Mouse (Mus musculus) adrenal gland, postnatal 10 days (tissue): ENCODE results near the gene Timmdc1. TPM values are rescaled to one million over a fixed set of nuclear protein-coding genes. Genes with fewer than 3 reads are reported as not detected.
A peak's percentile ranks its signal among the peaks of the same experiment; 100 is the strongest.

Source experiments
- DNase-seq: peaks from one replicate; pipeline ENCODE4 v3.0.0; 2021; ENCODE audit warnings: mixed read lengths
- long read RNA-seq, 2 experiments: library from polyadenylated mRNA; stranded (forward); transcript quantifications; one replicate each; pipeline ENCODE4 v2.0.0; 2021
- total RNA-seq, 2 experiments: library from RNA; stranded (reverse); gene quantifications; 2 replicates each; pipeline ENCODE4 v1.2.3; 2021

Timmdc1 gene
- total RNA-seq: 10 to 100 TPM; 43.5 to 52.7 TPM
- long read RNA-seq, experiment 1, transcript Timmdc1-201 (7 exons, 1,573 nt): major isoform, 23 of 31 reads
- long read RNA-seq, experiment 1, partial matches to known transcripts: 0 of 31 reads
- long read RNA-seq, experiment 1, other reads (novel, unspliced or antisense): 8 of 31 reads
- long read RNA-seq, experiment 2, transcript Timmdc1-201 (7 exons, 1,573 nt): major isoform, 5 of 7 reads
- long read RNA-seq, experiment 2, partial matches to known transcripts: 0 of 7 reads
- long read RNA-seq, experiment 2, other reads (novel, unspliced or antisense): 2 of 7 reads

DNA sequence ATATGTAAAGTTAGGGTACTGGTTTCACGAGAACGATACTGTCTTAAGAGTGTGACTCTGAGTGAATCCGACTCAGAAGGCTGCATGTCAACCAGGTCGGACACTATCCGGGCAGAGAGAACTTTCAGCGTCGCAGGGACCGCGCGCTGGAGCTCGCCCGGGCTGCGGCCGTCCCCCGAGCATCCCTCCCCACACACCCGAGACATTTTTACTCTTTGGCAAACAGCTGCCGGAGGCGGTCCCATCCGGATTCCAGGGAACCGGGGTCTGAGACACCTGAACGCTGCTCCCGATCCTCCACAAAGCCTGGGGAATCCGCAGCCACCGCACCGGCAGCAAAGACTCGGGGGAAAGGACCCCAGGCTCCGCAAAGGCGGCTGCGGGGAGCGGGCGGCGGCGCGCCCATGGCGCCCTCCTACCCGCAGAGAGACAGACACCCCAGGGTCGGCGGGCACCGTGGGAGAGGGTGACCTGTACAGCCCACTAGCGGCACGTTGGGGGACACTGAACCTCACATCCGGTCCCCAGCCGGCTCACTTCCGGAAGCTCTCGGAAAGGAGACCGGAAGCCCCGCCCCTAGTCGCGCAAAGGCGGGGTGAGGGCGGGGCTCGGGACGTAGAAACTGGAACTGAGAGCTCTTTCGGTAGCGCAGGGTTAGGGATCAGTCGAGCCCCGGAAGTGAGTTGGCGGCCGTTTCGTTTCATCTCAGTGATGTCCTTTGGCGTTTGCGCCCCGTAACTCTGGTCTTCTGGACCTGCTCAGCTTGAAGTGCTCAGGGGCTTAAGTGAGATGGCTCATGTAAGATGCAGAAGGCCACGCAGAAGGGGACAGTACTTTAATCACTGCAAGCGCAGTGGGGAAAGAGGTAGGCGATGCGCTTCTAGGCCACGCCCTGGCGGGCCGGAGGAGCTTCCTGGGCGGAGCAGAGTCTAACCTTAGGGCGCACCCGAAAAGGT is at the start of gene Timmdc1:
Gene Timmdc1, minus strand, starts transcription at position 535 of the 956 bp plus-strand sequence.
- peak; percentile 97 for DNase-seq

DNA sequence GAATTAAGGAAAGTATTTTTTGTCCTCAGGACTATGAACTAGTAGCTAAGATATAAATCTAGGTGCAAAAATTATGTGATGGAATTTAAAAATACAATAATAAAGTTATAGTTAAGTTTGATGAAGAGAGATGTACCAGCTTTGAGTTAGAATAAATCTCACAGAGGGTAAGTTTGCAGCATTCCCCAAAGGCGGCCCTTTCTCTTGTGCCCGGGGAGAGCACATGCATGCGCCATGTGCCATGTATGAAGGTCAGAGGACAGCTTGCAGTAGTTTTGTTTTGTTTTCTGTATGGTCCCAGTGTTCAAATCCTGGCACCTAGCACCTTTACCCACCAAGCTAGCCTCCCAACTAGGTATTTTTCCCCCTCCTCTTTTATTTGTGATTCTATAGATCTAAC is 49.0 kb upstream of the Timmdc1 start:
- DNase-seq: no peak

DNA sequence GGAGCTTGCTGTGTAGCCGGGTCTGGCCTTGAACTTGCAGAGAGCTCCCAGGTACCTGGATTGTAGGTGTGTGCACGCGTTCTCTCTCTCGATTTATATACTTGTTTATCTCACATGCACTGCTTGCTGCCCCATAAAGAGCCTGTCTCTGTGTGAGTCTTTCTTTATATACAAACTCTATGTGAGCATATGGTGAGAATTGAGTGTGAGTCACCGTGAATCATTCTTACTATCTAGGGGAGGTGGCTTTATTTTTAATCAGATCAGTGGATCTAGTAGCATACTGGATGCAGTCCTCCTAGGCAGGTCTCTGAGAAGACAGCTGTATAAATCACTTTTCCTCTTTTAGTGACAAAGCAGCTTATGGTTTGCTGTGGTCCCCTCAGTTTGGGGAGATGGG is 45.7 kb upstream of the Timmdc1 start:
- no peak for DNase-seq

DNA sequence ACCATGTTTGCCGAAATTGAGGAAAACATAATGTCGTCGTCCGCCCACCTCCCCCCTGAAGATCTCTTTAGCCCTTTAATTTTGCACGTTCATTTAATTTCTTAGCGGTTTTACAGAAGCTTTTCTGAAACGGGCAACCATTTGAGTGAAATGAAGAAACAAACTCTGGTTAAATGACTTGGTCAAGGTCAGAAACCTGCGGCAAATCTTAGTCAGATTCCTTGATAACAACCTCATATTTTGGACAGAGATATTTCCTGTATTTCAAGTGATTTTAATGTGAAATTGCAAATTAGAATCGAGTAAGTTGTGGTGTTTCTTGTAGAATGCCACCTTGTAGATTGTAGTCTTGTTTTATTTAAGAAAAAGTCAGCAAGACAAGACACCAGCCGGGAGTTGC is 41.1 kb upstream of the Timmdc1 start:
- no peak for DNase-seq

DNA sequence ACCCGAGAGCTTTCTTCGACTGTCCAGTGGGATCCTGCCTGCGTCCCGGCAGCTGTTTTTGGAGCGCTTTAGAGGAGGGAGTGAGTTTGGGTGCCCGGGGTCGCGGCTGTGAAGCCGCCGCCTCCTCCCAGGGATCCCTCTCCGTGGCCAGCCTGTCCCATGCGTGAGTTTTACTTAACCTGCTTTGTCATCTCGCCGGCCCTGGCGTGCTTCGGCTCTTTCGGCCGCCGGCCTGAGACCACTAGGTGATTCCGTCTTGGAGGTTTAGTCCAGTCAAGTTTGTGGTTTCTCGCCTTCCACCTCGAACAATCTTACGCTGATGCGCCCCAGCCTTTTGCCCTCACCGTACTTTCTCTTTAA is 40.5 kb upstream of the Timmdc1 start:
- no peak for DNase-seq

DNA sequence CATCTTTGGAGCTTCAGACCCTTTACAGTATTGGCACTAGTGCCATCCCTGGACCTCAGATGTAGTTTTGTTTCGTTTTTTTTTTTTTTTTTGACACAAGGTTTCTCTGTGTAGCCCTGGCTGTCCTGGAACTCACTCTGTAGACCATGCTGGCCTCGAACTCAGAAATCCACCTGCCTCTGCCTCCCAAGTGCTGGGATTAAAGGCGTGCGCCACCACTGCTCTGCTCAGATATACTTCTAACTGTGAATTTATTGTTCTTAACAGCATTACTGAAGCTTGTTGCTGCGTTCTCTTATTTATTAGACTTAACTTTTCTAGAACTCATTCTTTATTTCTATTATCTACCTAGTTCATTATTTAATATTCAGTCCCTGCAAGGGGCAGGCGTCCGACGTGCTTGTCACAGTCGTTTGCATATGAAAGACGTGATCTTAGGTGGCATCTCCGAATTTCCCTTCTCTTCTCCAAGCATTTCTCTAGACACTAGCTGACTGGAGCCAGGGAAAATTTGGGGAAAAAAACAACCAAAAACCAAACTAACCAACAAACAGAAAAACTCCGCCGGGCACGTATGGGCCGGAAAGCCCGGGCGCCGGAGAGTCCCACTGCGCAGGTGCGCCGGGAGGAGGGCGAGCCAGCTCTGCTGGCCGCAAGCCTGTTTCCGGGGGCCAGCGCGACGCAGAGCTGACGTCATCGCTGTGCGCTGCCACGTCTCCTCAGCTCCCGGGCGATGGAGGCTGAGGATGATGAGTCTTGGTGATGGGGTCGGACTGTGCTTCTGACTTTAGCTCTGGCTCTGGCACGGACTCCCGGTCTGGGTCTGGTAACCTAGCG is 39.9 kb upstream of the Timmdc1 start:
- peak; percentile 98 for DNase-seq

DNA sequence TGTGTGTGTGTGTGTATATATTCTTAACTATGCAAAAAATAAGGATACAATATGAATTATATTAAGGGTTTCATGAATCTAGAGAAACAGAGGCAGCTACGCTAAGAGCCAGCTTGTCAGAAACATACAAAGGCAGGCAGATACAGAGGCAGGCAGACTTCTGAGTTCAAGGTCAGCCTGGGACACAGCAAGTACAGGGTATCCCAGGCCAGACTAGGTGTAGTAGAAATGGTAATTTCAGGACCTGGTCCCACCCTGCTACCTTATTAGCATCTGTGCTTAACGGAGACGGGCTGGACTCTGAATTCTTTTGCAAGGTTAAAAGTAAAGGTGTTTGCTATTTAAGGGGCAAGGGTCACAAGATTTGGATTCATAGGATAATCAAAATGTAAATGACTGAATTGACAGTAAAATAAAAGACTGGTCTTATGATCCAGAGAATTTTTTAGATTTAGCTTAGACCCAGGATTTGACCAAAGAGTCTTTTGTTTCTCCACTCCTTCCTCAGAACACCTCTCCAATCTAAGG is 35.8 kb upstream of the Timmdc1 start, which contains the start of gene Tmem39a:
Gene Tmem39a, plus strand, starts transcription at position 478 of the 528 bp plus-strand sequence.
- DNase-seq: no peak

DNA sequence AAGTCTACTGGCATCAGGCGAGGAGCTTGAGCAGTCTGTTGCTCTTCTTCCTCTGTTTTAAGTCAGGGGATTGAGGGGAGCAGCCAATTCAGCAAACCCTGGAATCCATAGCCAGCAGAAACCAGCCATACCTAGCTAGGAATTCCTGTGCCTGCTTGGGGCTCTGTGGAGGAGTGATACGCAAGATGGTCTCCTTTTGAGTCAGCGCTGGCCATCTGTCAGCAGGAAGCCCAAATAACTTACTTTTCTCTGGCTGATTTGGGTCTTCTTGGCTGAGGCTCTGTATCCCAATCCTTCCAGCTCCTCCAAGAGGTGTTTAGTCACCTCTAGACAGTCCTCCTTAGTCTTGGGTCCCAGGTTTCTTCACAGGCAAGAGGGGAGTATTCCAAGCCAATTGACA is 33.5 kb upstream of the Timmdc1 start:
- no peak for DNase-seq

DNA sequence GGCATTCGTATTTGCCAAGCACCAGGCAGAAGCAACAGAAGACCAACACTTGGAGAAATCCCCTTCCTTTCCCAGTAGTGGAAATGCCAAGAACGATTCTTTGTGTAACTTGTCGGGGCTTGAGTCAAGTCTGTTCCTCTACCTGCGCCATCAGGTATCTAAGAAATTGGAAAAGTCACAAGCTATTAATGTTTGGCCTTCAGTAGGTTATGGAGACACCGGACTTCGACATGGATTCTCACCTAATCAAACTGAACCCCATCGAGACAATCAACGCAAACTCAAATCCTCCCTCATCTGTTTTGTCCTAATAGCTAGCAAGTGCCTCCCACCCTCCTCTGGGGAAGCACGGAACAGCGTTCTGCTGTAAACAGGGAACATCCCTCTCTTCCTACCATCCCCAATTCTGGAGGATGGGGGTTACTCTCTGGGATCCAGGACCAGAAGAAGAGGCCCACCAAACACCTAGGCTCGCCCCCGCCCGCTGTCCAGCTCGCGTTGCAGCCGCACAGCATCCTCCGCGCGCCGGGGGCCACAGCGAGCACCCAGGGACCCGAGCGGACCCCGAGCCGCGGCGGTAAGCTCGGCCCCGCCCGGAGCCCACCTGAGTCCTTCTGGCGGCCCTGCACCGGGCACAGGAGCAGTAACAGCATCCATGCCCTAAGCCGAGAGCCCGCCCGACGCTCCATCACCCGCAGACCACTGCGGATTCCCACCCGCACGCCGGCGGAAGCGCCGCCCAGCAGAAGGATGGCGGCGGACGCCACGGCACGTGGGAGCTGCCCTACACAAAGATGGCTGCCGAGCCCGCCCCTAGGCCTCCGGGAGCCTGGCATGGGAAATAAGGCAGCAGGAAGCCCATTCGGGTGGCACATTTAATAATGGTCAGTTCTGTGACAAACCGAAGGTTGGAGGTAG is 27.3 kb upstream of the Timmdc1 start, which contains the start of gene Poglut1:
Gene Poglut1, minus strand, starts transcription at position 780 of the 918 bp plus-strand sequence.
- DNase-seq: peak; percentile 88

DNA sequence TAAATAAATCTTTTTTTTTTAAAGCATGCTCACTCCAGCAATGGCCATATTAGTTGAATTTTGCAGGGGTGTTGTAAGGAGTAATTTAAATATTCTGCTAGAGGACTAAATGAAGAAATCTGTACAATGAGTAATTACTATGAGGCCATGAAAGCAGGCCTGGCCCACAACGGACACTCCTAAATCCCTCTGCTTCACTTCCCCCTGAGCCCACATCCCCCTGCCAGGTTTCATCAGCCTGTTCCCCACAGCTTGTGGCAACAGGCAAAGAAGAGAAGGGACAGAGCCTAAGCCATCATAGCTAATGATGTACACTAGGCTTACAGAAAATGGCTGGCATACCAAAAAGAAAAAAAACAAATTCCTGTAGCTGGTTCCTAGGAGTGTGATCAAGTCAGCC is 25.5 kb upstream of the Timmdc1 start:
- DNase-seq: no peak

DNA sequence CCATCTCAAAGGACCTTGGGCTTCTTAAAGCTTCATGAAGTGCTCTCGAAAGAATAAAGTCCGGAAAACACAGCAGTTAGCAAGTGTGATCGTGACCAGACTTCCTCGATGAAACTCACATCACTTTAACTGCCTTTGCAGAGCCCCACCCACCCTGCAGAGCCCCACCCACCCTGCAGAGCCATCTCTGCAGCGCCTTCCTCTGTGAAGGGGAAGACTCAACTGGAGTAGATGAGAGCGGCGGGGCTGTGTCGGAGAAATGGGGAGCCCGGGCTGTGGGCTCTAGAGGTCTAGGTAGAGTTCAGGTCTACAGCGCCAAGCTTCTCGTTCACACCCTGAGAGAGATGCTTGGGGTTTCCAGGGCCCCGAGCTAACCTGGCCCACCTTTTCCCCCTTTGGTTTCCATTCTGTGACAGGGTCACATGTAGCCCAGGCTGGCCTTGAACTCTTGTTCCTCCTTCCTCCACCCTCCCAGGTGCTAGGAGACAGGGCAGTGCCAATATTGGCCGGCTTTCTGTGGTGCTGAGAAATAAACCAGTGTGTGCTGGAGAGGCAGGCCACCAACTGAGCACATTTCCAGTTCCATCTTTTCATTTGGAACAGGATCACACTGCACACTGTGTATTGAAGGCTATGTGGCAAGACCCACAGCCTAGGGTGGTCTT is 16.4 kb upstream of the Timmdc1 start:
- no peak for DNase-seq

DNA sequence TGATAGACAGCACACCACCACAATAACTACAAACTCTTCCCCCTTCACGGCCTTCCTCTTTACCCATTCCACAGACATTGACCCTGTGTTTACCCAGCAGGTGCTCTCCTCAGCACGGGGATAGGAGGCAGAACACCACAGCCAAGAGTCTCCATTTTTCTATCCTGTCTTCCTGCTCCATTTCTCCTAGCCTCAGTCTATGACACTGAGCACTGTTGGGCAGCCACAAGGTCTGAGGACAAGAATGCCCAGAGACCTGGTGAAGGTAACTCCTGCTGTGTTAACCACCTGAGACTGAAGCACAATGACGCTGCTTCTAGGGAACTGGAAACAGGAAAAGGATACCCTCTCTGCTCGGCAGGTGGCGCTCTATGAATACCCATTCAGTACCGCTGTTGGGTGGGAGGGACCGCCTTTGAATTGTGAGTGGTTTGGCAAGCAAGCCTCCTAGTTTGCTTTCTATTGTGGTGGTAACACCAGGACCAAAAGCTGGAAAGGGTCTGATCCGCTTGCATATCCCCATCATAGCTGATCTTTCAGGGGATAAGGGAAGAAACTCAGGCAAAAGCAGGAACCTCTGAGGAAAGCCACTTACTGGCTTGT is 14.2 kb upstream of the Timmdc1 start:
- DNase-seq: peak; percentile 83

DNA sequence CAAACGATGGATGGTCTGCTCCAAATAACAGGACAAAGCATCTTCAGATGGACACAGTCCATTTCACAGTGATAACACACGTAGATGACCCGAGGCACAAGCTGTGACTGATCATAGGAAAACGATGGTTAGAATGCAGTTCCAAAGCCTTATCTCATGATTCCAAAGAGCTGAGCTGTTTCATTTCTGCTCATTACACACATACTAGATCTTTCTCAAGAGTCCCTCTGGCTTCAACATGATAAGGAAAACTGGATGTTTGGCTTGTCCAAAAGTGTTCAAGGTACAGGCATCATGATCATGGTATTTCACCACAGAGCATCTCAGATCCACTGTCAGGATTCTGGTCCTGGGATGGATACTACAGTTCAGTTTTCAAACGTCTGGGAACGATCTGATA is 3.8 kb upstream of the Timmdc1 start:
- DNase-seq: no peak

DNA sequence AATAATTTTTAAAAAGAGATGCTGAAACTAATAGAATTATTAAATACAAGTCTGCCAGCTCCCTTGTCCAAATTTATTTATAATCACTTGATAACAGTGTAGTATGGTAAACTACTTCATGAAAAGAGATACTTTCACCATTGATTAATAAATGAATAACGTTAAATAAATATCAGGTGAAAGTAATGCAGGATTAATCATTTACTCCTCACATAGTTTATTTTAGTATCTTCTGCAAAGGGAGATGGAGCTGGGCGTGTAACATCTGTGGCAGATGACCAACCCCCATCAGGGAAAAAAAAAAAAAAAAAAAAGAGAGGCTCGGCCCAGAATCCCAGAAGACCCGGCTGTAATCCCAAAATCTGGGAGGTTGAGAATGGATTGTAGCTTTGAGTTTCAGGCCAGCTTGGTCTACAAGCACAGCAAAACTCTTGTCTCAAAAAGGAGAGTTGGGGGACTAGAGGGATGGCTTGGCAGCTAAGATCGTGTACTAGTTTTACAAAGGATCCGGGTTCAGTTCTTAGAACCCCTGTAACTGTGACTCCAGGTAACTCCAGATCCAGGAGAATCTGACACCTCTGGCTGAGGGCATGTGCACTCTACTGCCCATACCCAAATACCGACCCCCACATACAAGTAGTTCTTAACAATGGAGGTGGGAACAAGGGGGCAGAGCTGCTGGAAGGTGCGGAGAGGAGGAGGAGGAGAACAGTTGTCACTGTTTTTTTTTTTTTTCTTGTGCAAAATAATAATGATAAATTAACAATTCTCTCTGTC is 1.1 kb downstream of the Timmdc1 start:
- DNase-seq: no peak

DNA sequence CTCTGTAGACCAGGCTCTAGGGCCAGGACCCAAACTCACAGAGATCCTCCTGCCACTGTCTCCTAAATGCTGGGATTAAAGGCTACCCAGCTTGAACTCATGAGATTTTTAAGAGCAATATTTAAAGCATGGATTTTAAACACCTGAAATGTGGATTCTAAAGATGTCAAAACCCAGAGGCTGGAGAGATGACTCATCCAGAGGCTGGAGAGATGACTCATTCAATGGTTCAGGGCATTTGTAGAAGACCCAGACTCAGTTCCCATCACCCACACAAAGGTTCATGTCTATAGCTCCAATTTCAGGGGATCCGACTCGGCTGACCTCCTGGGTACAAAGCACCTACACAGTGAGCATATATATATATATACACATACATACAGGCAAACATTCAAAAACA is 3.3 kb downstream of the Timmdc1 start:
- DNase-seq: no peak

DNA sequence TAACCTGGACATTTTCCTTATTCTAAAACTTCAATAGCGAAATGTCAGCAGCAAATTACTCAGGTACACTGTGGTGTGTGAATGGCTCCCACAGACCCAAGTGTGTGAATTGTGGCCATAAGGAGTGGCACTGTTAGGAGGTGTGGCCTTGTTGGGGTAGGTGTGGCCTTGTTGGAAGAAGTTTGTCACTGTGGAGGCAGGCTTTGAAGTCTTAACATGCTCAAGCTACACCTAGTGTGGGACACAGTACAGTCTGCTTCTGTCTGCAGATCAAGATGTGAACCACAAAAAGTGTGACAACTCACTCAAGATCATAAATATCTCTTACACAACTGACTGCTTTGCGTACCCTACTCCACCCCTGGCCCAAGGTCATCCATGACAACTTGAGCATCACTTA is 11.6 kb downstream of the Timmdc1 start:
- no peak for DNase-seq

DNA sequence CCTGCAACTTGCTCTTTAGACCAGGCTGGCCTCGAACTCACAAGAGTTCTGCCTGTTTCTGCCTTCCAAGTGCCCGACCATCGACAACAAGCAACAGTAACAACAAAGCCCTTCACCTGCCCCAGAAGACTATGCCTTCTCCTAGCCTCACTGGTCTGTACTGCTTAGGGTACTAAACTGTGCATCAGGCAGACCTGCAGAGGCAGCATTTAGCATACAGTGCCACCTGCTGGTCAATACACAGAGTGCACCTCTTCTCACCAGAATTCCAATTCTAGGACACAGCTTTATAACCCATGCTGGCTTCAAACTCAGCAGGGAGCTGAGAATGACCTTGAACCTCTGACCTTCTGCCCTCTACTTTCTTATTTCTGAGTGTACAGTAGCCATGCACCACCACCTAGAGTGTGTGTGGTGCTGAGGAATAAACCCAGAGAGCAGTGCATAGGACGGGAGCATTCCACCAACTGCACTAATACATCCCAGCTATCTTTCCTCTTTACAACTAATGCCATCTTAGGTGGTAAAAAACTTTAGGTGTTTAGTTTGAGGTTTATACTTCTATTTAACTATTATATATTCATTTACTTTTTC is 16.3 kb downstream of the Timmdc1 start:
- DNase-seq: peak; percentile 71

DNA sequence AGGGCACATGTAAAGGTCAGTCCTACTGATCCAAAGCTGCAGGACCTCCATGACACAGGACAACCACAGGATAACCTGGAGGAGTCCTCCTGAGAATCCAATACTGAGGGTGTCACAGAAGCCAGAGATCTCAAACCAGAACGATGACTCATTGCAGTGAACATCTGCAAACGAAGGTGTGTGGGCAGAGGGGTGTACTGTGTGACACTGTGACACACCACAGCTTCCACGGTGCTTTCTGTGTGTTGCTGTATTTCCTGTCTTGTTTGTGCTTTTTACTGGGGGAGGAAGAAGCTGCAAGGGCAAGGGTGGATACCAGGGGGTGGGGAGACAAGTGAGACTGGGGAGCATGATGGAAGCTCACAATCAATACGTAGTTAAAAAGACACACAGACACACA is 18.9 kb downstream of the Timmdc1 start:
- DNase-seq: no peak

DNA sequence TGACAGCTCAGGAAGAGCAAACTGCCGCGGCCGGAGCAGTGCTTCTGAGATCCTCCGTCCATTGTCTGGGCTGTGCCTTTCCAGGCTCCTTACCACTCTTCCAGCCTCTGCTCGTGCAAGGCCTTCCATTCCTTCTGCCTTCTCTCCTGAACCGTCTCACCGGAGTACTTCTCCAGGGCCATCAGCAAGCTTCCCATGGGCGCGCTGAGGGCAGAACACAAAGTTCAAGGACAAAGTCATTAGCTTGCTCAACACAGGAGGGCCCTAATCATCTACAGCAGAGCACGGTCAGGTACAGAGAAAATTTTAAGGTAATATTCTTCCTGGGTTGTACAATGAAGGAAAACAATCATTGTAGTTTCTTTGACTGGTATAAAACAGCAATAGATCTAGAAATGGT is 20.0 kb downstream of the Timmdc1 start:
- DNase-seq: no peak
